Mouse (Mus musculus) spleen, embryonic (tissue): ENCODE results near the gene Cntn1.
"Not testable (repeated sequence)": the region's sequence is repeated elsewhere in the genome, so short reads cannot be mapped to it uniquely, and the experiment has no call there.

Experiments used
- CTCF ChIA-PET: fragments of 350-600 bp; sonication (Branson Sonifier 250); formaldehyde crosslinking; loops from one replicate; lab custom pipeline; 2022; lab: Charles Lee

The Cntn1 gene

GRCm38 (mm10) chr15:92268741-92269322 lies 217.9 kb downstream of the Cntn1 start:
- CTCF ChIA-PET: no interaction called here

DNA sequence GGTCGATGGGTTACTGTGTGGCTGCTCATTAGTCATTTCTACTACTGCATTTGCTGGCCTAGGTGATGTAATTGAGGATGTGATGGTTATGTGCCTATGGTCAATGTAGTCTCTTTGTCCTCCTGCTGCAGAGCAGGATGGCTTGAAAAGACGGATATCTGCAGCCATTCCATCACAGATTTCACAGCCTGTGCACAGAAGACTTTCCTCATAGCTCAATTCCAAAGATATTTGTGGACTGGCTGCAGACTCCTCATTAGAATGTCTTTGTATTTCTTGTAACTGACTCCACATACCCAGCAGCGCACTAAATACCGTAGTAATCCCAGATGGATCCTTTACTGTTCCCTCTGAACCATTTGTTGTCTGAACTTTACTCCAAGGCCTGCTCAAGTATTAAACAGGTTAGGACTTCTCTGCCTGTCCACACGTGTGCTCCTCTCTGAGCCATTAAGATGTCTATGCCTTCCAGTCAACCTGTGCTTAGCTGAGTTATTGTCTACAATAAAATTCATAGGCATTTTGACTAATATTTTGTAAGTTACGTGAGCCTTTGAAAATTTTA lies 220.9 kb downstream of the Cntn1 start:
- CTCF ChIA-PET: no interaction called here

DNA sequence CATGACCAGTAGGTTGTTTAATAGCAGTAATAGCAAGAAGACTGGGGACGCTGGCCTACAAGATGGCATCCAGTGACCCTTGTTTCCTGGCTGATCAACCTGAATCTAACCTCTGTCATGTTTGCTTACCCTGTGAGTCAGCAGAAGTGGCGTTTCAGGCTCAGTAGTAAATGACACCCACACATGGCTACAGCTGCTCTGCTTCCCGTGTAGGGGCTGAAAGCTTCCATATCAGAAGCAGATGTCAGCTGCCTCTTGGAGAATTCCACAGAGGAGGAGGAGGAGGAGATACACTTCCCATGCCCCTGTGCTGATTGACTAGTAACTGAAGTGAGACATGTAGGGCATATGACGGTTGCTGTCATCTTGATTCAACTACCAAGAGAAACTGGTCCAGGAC lies 225.9 kb downstream of the Cntn1 start:
- CTCF ChIA-PET: no interaction called here

GRCm38 (mm10) chr15:92277984-92278383 lies 227.0 kb downstream of the Cntn1 start:
- CTCF ChIA-PET: no interaction called here

GRCm38 (mm10) chr15:92280966-92281365 lies 230.0 kb downstream of the Cntn1 start:
- CTCF ChIA-PET: no interaction called here

- CTCF ChIA-PET: no interaction called here
Measured at GRCm38 (mm10) chr15:92287616-92288015, 236.7 kb downstream of the Cntn1 start.

GRCm38 (mm10) chr15:92296479-92296878 lies 245.5 kb downstream of the Cntn1 start:
- CTCF ChIA-PET: no interaction called here

DNA sequence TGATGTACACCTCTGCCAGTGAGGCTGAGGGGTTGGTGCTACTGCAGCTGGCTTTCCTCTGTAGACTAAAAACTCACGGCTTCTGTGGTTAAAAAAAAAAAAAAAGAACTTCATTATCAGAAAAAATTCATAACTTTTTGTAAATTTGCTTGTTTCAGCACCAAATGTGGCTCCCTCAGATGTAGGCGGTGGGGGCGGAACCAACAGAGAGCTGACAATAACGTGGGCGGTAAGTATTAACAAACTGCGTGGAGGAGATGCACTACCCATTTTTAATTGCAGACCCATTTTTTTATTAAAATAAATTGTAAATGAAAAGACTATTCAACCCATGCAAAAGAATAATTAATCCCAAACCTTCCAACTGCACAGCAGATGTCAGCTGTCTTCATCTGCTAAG lies 251.8 kb downstream of the Cntn1 start:
- CTCF ChIA-PET: no interaction called here

DNA sequence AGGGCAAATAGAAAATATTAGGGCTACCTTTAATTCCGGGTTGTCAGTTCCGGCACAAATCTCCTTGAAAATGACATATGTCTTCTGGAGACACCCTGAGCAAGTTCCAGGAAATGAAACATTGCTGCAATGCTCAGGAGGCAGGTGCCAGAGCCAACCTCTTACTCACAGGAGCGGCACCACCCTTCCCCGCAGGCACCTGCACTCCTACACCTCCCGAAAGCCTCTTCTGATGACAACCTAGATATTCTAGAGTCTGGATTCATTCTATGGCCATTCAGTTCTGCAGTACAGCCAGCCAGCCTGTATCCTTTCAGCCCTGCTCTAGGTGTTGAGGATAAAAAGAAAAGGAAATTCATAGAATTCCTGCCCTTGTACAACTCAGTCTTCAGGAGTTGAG lies 253.3 kb downstream of the Cntn1 start:
- CTCF ChIA-PET: no interaction called here

DNA sequence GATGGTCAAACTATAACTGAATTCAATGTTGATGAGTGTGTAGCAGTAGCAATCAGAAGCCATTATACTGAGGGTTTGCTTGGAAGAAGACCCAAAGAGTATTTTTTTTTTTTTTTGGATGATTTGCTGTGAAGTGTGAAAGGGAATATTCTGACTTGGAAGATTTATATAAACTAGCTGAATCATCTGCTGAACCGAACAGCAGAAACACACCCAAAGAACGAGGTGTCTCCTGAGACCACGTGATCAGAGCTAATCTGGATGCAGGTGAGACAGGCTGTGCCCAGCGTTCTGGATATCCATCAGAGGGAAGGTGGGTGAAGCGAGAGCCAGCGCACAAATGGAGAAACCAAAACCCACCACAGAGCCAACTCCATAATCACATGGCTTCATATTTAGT lies 271.0 kb downstream of the Cntn1 start:
- CTCF ChIA-PET: interaction anchor here (0.7 kb wide), 1 partner anchor 686 kb away, joined by 8 read pairs; no protein-coding TSS in a partner anchor

GRCm38 (mm10) chr15:92327111-92327510 lies 276.1 kb downstream of the Cntn1 start:
- CTCF ChIA-PET: no interaction called here

- CTCF ChIA-PET: no interaction called here
Measured at GRCm38 (mm10) chr15:92340253-92340652, 289.3 kb downstream of the Cntn1 start.

DNA sequence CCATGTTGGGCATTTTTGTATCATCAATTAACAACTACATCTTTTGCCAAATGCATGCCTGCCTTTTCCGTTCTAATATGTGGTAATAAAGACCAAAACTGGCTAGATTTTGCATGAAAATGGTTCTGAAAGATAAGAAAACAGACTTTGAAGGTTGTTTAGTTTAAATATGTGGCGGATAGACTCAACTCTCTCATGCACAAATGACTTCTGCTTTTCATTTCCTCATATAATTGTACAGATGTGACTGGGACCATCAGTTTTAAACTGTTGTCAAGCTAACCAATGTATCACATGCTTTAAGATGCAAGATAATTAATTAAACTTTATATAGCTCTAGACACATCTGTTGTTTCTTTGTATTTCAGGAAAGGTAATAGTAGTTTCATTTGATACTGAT lies 290.5 kb downstream of the Cntn1 start:
- CTCF ChIA-PET: no interaction called here

DNA sequence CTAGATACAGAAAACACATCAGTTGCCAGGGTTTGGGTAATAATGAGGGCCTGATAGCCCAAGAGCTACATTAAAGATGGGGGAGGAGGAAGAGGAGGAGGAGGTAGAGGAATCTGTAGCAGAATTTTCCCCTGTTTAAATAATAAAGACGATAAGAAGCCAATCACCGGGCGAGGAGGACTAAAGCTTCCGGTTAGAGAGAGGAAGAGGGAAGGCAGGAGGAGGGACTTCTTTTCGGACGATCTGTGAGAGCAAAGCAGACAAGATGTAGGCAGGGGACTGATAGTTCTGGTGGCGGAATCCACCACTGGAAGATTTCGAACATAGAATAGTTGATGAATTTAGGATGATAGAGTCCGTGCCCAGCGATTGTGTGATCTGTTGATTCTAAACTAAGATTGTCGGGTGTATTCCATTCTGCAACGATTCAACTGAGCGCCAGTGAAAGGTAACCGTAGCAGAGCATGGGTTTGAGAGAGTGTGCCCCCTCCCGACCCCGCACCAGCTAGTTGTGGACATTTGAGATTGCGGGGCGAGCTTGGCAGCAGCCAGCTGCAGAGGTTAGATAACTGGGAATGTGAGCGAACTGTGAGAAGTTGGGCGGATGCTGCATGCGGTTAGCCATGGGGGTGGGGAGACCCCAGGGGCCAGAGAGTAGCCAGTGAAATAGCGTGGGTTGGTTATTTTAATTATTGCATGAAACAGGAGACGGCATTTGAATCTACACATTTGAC lies 293.3 kb downstream of the Cntn1 start:
- CTCF ChIA-PET: no interaction called here

DNA sequence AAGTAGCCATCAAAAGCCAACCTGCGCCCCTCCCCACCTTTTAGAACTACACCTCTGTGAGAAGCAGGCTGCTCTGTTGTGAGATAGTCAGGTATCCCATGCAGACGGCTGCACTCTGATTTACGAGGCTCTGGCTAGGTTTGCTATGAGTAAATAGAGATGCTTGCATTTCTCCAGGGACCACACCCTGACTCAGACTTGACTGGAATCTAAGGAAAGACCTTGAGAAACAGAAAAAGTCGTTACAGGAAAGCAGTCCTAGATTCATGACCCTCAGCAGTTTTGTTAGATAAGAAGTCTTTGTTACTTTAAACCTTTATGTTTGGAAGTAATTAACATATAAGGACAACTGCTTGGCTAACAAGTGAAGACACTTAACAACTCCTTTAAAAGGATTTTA lies 296.5 kb downstream of the Cntn1 start:
- CTCF ChIA-PET: no interaction called here

GRCm38 (mm10) chr15:92347902-92348301 lies 296.9 kb downstream of the Cntn1 start:
- CTCF ChIA-PET: no interaction called here

GRCm38 (mm10) chr15:92348453-92348852 lies 297.5 kb downstream of the Cntn1 start:
- CTCF ChIA-PET: not testable (repeated sequence)

GRCm38 (mm10) chr15:92364153-92364552 lies 313.2 kb downstream of the Cntn1 start:
- CTCF ChIA-PET: no interaction called here

GRCm38 (mm10) chr15:92364592-92364991 lies 313.6 kb downstream of the Cntn1 start:
- CTCF ChIA-PET: no interaction called here
